27 mouse cellular contexts compared by ENCODE assay signal in the genomic region with DNA sequence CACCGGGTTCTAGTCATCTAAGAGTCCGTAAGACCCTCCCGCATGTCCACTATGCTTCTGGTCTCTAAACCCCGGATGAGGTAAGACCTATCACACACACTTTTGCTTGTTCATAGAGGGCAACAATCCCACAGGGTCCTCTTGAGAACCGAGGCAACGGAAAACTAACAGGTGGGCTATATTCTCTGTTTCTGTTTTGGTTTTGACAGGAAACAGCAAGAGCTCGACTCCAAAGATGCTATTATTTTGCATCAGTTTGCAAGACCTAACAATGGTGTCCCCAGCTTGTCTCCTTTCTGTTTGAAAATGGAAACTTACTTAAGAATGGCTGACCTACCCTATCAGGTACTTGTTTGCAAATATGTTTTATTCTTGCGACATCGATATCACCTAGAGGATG. TPM values are rescaled to one million over a fixed set of nuclear protein-coding genes. Genes with fewer than 3 reads are reported as not detected.
"Had no signal": no experiment of that assay in that cellular context is flagged by ENCODE, and none has a peak within 500 bp of the region (broad histone marks: within the 10 kb centered on the region; RNA-seq: fewer than 3 reads in every experiment).

No protein-coding gene starts in this region.

- H3K27me3 ChIP-seq: embryonic facial prominence, embryonic 12.5 days; embryonic facial prominence, embryonic 13.5 days; embryonic facial prominence, embryonic 15.5 days; forebrain, embryonic 12.5 days; forebrain, embryonic 13.5 days; forebrain, embryonic 15.5 days had no signal

- H3K9ac ChIP-seq: embryonic facial prominence, embryonic 12.5 days; embryonic facial prominence, embryonic 13.5 days; embryonic facial prominence, embryonic 15.5 days; forebrain, embryonic 12.5 days; forebrain, embryonic 13.5 days; forebrain, embryonic 15.5 days; forebrain, postnatal 0 days had no signal

- H3K4me3 ChIP-seq: embryonic facial prominence, embryonic 10.5 days; embryonic facial prominence, embryonic 12.5 days; embryonic facial prominence, embryonic 13.5 days; embryonic facial prominence, embryonic 15.5 days; erythroblast, embryonic 14.5 days; forebrain, embryonic 10.5 days; forebrain, embryonic 12.5 days; forebrain, embryonic 13.5 days; forebrain, embryonic 15.5 days; gastrocnemius, adult 2 months; heart, adult 2 months; heart, embryonic 10.5 days had no signal

- H3K9me3 ChIP-seq: embryonic facial prominence, embryonic 10.5 days; embryonic facial prominence, embryonic 12.5 days; embryonic facial prominence, embryonic 13.5 days; embryonic facial prominence, embryonic 15.5 days; forebrain, embryonic 10.5 days; forebrain, embryonic 12.5 days; forebrain, embryonic 13.5 days; forebrain, embryonic 15.5 days; heart, embryonic 10.5 days had no signal

- DNase-seq: cerebellum, adult 8-10 months; cerebellum, adult 9-10 months; cerebellum, postnatal 10 days; cerebellum, postnatal 14 days; cerebellum, postnatal 25 days; cerebellum, postnatal 36 days; embryo, embryonic 11 days; forebrain, postnatal 0 days; gastrocnemius, adult 2 months; gastrocnemius, postnatal 10 days; gastrocnemius, postnatal 14 days; gastrocnemius, postnatal 25 days; gastrocnemius, postnatal 36 days; heart, adult 18-20 months; heart, adult 2 months had no signal

- H3K36me3 ChIP-seq: heart, embryonic 10.5 days had no signal

- H3K27ac ChIP-seq: embryonic facial prominence, embryonic 10.5 days; embryonic facial prominence, embryonic 12.5 days; embryonic facial prominence, embryonic 13.5 days; embryonic facial prominence, embryonic 15.5 days; forebrain, embryonic 10.5 days; forebrain, embryonic 12.5 days; forebrain, embryonic 13.5 days; forebrain, embryonic 15.5 days; gastrocnemius, adult 2 months; heart, adult 2 months; heart, embryonic 10.5 days had no signal

- H3K4me2 ChIP-seq: embryonic facial prominence, embryonic 12.5 days; embryonic facial prominence, embryonic 13.5 days; embryonic facial prominence, embryonic 15.5 days; forebrain, embryonic 12.5 days; forebrain, embryonic 13.5 days; forebrain, embryonic 15.5 days had no signal

RNA-seq across cellular contexts. Expression of gene Faxc, which starts 5.3 kb away (rescaled TPM):
- total RNA-seq: common myeloid progenitor, adult 5-6 weeks; granulocyte monocyte progenitor cell, adult 5-6 weeks had no signal
- polyA plus RNA-seq: erythroblast, embryonic 14.5 days had no signal
